Mouse (Mus musculus): Measurements from ENCODE around the gene Nlrp4f.

GRCm38 (mm10) chr13:65174102-65174501, 31.7 kb downstream of the Nlrp4f start:
- TF ChIP-seq CTCF (IDR thresholded peaks at IDR 0.05; ENCODE audit: low read depth) (no peak), EP300 (IDR thresholded peaks at IDR 0.05; ENCODE audit: low read depth) (no peak)
